Mouse (Mus musculus) lung, postnatal 4 days (tissue): ENCODE measurements around the gene Irs1.

Source experiments
- DNase-seq, 2 experiments: peaks; one replicate each; pipeline ENCODE4 v3.0.0; 2021

The Irs1 gene

GRCm38 (mm10) chr1:82291151-82291797, at the start of gene Irs1:
TSS of gene Irs1 (minus strand) at chr1:82291416.
- peak; percentile 87 to 96 for DNase-seq

- DNase-seq: no peak
Observed at GRCm38 (mm10) chr1:82334506-82334905, 43.3 kb upstream of the Irs1 start.

GRCm38 (mm10) chr1:82329954-82330247, 38.7 kb upstream of the Irs1 start:
- no peak for DNase-seq

- DNase-seq: no peak
Observed at GRCm38 (mm10) chr1:82329237-82329953, 38.2 kb upstream of the Irs1 start.

- DNase-seq: no peak
Observed at GRCm38 (mm10) chr1:82328033-82328775, 37.0 kb upstream of the Irs1 start.

GRCm38 (mm10) chr1:82326120-82326519, 34.9 kb upstream of the Irs1 start:
- no peak for DNase-seq

- DNase-seq: no peak
Observed at GRCm38 (mm10) chr1:82324131-82324785, 33.0 kb upstream of the Irs1 start.

GRCm38 (mm10) chr1:82321441-82321840, 30.2 kb upstream of the Irs1 start:
- DNase-seq: no peak

GRCm38 (mm10) chr1:82320864-82321263, 29.6 kb upstream of the Irs1 start:
- no peak for DNase-seq

GRCm38 (mm10) chr1:82320456-82320855, 29.2 kb upstream of the Irs1 start:
- DNase-seq: peak in 1 of 2 experiments; percentile 30

GRCm38 (mm10) chr1:82316746-82317126, 25.5 kb upstream of the Irs1 start:
- DNase-seq: no peak

- DNase-seq: peak; percentile 97 to 98
Observed at GRCm38 (mm10) chr1:82316111-82316745, 25.0 kb upstream of the Irs1 start, which contains the start of gene Rhbdd1. TSS of gene Rhbdd1 (plus strand) at chr1:82316452.

GRCm38 (mm10) chr1:82304483-82304882, 13.3 kb upstream of the Irs1 start:
- DNase-seq: no peak

- no peak for DNase-seq
Observed at GRCm38 (mm10) chr1:82298586-82298985, 7.4 kb upstream of the Irs1 start.

- peak in 1 of 2 experiments; percentile 47 for DNase-seq
Observed at GRCm38 (mm10) chr1:82294102-82294501, 2.9 kb upstream of the Irs1 start.

GRCm38 (mm10) chr1:82292771-82293170, 1.6 kb upstream of the Irs1 start:
- DNase-seq: peak; percentile 64 to 77

- DNase-seq: no peak
Observed at GRCm38 (mm10) chr1:82291930-82292712, 905 bp upstream of the Irs1 start.

GRCm38 (mm10) chr1:82290723-82291150, 479 bp downstream of the Irs1 start:
- DNase-seq: peak; percentile 83 to 92

GRCm38 (mm10) chr1:82289990-82290681, 1.1 kb downstream of the Irs1 start:
- peak; percentile 54 to 65 for DNase-seq

- peak; percentile 36 to 49 for DNase-seq
Observed at GRCm38 (mm10) chr1:82289116-82289989, 1.9 kb downstream of the Irs1 start.
